Mouse (Mus musculus) brain, embryonic 18.5 days (tissue): Measurements from ENCODE around the gene Rptor.

Experiments used
- DNase-seq: peaks from one replicate; pipeline ENCODE4 v3.0.0-alpha.2; 2012; ENCODE audit warnings: low read depth, low spot score

Rptor gene

DNA sequence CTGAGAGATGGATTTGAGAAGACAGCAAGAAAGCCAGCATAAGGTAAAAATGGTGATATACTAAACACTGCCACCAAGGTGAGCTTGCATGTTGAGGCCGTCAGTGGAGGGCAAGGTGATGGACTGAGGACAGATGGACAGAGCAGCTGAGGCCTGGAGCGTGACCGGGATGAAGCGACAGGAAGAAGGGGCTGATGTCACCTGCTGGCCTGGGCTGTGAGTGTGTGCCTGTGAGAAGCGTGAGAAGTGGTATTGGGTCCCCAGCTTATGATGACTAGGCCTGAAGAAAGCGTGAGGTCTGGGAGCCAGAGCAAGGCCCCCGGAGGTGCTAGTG lies 130.9 kb downstream of the Rptor start:
- no peak for DNase-seq

DNA sequence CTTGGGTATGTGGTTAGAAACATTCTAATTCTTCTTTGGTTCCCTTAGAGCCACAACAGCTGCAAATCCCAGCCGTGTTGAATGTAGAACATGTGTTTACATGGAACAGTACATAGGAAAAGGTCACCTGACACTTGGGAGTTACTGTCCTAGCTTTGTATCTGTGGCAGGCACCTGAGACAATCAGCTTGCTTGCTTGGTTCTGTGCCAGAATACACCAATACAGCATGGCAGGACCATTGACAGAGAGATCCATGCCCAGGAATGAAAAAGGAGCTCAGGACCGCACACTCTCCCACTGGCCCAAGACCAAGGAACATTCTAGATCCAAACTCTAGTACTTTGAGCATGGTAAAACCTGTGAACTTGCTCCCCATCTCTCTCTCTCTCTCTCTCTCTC lies 132.4 kb downstream of the Rptor start:
- DNase-seq: no peak

DNA sequence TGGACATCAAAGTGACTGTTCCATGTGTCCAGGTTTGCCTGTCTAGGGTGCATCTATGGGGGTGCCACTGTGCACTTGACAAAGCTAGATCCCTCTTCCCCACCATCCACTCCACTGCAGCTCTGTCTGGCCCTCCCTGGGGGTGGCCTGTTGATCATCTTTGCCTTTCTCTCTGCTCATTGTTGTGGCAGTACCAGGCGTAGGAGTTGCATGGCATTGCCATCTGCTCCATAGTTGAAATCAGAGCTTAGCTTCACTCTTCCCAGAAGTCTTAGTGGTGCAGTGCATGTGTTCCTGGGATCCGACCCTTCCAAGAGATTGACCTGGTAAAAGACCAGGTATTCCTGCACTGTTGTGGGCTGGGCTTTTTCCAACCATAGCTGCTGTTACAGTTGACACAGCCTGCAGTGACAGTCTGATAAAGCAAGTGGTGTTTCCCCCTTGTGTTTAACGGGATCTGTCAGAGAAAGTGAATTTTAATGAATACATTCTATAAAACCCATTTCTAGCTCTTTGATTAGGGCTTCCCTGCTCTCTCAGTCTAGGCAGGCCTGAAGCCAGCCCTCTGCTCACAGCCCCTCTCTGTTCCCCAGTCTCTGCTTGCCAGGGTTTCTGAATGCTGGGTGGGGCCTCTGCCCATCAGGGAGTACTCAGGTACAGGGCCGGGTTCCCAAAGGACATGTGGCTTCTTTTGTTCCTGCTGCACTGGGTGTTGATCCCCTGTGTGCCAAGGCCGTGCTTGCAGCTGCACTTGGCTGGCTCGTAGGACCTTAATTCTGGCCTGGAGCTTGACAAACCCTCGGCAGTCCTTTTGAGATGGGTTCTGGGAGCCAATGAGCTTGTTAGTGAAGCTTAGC lies 136.5 kb downstream of the Rptor start:
- peak; percentile 26 for DNase-seq

DNA sequence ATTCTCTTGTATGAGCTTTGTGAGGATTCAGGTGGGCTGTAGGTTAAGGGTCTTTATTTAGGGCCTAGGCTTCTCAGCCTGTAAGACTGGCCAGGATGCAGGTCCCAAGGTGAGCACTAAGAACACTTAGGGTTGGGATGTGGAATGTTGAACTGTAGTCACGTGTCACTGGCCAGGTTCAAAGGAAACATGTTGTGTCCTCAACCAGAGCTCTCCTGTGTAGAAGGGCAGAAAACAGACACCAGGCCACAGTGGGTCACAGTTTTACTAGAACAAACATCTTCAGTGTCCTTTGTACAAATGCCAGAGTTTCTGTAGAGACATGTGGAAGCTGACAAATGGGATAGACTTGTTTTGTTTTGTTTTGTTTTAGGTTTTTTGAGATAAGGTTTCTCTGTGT lies 138.7 kb downstream of the Rptor start:
- no peak for DNase-seq

DNA sequence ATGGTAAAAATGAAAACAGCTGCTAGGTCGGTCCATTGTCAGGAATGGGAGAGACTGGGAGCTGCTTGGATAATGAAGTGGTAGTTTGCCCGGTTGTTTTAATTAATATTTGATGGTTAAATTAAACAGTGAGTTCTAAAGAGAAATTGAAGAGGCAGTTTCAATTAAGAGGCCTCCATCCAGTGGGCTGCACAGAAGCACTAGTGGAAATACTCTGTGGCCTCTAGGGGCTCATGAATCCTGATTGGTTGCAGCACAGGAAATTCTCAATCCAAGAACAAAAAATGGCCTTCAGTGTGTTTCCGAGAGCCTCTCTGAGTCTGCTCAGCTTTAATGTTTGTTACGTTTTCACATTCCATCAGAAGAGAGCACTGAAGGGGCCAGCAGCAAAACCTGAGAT lies 141.7 kb downstream of the Rptor start:
- DNase-seq: no peak

DNA sequence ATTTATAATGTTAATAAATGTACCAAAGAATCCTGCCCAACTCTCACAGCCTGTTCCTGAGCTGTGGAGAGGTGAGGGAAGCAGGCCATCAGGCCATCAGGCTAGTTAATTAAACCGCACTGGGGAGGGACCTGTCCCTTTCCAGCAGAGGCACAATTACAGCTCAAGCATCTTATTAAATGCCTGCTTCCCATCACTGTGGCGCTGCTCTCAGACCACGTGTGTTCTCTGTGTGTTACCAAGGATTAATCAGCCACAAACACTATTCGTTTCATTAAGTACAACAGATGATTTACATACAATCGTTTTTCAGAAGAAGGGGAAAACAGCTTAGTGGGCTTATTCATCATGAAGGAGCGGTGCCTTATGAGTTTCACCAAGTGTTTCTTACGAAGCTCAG lies 142.6 kb downstream of the Rptor start:
- DNase-seq: no peak

DNA sequence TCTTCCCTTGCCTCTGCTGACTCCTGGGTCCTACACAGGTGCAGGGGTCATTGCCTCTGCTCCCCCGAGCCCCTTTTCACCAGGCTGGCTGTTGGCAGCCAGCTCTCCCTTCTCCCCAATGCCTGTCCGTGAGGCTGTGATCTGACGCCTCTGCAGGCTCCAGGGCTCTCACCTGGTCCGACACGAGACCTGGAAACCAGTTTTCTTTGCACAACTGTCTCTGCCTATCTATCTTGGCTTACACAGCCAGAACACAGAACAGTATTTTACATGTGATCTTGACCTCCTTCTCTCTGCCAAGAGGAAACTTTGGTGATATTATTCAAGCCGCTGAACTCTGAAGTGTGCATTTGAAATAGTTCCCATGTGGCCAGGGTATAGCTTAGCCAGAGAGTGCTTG lies 151.8 kb downstream of the Rptor start:
- no peak for DNase-seq

DNA sequence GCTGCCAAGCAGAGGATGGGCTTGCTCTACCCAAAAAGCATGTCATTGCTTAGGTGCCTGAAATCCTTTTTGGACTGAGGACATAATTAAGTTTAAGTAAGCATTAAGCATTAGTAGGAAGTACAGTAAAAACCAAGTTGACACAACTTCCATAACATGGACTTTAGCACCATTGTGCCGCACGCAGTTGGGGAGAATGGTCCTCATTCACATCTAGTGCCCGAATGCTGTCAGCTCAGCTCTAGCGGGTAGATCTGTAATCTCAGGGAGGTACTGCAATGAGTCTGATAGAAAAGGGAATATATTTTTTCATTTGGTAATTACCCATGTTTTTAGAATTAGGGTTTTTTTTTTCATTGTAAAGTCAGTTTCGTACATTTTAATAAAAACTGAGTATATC lies 155.5 kb downstream of the Rptor start:
- DNase-seq: no peak

DNA sequence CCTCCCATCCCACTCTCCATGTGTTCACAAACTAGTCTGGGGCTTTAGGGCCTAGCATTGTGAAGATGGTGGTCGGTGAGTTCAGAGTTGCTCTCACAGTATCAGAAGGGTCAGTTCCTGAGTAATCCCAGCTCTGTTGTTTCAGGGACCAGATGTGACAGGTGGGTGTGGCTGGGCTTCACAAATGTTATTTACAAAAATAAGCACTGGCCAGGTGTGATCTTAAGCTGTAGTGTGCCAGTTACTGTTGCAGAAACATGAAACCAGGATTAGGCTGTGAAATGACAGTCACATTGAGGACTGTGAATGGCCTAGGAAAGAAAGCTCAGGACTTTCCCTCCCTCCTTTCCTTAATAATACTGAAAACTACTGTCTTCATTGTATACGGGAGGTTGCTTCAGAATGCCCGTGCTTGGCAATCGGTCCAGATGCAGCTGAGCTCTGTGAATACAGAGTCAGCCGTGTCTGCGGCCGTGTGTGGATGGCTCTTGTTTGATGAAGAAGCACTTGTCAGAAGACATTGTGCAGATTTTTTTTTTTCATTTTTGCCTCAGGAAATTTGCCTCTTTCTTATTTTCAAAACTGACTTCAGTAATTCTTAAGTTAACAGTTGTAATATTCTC lies 156.1 kb downstream of the Rptor start:
- DNase-seq: no peak

DNA sequence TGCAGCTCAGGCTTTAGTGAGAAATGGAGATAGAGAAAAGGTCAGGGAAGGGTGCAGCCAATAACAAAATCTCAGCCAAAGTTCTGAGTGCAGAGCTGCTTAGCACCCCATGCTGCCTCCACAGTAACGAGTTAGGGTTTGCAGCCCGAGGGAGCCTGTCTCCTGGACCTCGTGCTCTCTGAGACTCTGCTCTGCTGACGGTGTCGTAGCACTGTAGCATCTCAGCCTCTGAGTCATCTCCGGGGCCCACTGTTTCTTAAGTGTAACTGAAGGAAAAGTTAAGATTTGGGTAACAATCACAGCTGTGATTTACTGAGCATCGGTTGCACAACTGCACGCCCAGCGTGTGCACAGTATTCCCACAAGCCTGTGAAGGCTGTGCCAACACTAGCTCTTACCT lies 160.2 kb downstream of the Rptor start:
- DNase-seq: no peak

DNA sequence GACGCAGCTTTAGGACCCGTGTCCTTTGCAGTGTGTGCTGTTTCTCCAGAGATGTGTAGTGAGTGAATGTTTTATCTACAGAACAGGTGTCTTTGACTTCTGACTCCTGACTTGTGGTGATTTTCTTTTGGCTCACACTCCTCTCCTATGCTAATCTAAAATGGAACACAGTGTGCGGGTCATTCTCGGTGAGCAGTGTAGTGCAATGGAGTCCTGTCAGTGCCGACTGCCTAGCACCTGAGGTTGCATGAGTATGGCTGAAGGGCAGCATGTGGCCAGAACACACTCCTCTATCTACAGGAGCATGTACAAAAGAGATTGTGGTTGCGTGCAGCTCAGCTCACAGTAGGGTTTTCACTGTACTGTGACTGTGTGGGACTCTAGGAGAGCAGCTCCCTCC lies 163.3 kb downstream of the Rptor start:
- DNase-seq: no peak

DNA sequence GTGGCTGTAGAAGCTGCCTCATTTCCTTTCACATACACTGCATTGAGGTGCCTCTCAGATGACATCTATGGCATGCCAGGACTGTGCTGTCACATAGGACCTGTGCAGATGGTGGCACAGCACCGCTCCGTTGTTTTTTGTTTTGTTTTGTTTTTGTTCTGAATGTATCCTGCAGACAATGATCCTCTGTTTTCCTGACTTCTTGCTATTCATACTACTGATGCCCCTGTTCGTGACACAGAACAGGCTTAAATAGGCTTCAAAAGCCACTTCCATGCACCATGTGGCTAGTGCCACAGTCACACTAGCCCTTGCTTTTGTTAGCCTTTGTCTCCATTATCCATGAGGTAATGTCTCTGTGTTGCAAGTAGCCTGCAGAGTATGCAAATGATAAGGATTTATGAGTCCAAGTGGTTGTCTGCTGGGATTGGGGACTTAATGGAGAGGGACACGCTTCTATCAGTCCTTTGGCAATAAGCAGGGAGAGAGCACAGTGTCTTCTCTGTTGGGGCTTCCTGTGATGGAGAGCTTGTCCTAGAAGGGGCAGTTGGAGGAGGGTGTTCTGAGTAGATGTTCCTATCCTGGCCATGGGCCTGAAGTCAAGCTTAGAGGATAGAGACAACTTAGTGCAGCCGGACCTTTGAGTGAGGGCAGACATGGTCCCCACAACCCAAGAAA lies 164.2 kb downstream of the Rptor start:
- DNase-seq: no peak

DNA sequence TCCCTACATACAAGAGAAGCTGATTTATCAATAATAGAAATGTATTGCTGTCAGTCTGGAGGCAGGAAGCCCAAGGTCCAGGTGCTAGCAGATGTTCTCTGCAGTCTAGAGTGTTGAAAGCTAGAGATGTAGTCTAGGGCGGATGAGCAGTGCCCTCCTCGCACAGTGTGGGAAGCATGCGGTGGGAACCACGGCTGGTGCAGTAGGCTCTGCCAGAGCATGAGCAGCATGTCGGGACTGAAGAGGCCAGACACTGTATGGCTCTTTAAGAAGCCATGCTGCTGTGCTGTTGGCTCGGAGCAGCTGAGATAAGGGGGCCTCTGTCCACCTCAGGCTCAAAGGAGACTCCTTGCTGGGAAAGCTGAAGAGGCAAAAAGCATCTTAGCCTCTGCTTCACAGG lies 164.8 kb downstream of the Rptor start:
- no peak for DNase-seq

DNA sequence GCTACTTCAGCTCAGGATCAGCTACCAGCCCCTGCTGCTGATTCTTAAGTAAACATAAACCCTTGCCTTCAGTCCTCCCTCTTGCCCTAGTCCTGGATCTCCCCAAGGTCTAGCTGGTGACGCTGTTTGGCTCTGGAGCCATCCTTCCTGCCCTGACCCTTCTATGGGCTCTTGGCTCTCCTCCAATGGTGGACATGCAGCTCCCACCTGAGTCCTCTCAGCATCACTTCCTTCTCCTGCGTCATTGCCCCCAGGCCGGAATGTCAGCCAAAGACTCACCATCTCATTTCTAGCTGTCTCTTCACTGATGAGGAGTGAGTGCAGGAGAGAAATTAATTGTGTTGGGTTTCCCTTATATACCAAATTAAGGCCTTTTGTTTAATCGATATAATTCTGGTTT lies 165.8 kb downstream of the Rptor start:
- DNase-seq: no peak

DNA sequence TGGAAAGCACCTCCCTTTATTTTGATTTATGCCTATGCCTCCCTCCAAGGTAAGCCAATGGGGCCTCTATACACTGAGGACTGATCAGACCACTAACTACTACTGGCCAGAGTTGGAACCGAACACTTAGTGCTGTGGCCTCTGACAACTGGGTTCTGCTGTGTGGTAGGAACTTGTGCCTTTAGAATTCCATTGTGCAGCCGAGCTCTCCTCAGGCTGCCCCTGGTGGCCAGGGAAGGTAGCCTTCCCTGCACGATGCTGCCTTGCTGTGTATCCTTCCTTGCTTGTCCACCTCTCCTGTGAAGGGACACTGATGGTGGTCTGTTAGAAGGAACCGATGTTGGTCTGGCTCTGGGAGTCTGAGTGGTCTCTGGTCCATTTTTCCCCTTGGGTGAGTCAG lies 167.0 kb downstream of the Rptor start:
- DNase-seq: no peak

DNA sequence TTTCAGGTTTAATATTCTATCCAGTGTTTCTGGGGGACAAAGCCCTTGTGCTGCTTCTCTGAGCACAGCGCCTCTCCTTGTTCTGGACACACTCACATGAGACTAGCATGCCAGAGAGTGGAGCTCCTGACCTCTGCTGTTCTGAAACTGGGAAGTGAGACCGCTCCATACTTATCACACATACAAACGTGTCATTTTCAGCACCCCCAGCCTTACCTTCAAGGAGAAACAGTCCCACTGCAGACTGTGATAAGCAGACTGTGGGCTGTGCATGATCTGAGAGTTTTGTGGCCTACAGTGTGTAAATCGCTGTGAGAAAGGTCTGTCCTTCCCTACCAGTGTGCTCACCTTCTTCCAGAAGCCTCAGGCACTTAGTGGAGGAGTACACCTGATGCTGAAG lies 168.3 kb downstream of the Rptor start:
- no peak for DNase-seq

DNA sequence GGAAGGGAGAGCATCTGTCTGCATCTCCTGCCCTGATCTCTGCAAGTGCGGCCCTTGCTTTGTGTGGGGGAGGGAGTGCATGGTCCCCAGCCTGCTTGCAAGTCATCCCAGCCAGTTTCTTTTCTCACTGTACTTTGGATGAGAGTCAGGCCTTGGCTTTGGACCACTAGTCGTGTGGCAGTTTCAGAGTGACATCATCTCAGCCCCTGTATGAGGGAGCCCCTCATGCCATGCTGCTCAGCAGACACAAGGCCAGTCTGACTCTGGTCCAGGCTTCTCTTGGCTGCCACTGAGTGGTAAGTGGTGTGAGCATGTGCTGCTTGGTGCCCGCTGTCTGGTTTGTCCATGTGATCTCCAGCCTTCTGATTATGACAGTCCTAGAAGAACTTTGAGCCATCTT lies 170.2 kb downstream of the Rptor start:
- DNase-seq: peak; percentile 55

DNA sequence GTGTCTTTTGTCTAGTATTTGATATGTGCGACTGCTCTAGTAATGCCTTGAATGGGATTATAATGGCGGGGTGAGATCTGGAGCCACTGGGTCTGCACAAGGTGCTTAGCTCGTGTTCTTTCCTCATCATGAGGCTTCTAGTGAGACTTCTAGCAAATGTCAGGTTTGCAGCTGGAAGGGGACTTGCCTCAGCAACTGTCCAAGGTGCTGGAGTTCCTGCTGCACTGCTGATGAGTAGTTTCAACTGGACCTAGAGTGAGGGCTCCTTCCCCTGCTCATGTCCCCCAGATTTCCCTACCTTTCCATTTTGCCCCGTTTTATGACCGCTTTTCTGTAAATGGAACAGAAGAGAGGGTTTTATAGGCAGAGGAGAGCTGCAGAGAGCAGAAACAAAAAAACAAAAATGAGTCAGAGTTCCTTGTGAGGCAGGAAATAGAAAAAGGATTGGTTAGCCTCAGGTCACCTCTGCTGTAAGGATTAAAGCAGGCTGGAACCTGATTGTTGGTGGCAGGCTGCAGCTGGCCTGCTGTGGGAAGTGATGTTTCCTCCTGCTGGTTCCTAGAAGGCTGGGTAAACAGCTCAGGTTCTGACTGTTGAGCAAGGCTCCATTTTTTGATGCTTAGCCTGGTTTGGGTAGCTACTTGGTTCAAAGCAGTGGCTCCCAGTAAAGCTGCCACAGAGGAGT lies 172.5 kb downstream of the Rptor start:
- no peak for DNase-seq

DNA sequence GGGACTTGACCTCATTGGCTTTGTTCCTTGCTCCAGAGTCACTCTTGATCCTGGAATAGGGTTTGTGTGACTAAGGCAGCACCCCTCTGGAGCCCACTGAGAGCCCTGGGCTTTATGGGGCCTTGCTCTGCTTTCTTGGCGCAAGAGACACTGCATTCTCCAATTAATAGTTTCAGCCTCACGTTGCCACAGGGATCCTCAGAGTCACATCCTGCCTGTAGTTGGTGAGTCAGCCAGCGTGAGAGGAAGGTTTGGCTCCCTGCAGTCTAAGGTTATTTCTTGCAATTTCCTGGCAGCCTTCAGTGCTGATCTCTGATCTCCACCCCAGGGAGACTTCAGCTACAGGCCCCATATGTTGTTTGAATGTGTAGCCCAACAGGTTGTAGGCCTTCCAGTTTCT lies 174.5 kb downstream of the Rptor start:
- no peak for DNase-seq

DNA sequence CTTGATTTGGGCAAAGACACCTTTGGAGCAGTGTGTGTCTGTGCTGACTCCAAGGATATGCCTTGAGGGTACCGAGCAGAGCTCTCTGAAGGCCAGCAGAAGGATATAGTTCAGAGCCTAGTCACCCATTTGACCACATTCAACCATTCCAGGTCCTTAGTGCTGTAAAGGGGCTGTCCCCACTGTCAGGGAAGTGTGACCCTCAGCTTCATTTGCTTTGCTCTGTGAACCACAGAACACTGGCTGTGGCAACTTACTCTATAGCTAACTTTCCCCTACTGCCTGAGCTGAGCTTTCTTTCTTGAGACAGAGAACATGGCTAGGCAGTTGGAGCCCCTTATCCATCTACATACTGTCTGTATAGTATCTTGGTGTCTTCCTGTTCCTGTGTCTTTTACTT lies 175.2 kb downstream of the Rptor start:
- DNase-seq: no peak

DNA sequence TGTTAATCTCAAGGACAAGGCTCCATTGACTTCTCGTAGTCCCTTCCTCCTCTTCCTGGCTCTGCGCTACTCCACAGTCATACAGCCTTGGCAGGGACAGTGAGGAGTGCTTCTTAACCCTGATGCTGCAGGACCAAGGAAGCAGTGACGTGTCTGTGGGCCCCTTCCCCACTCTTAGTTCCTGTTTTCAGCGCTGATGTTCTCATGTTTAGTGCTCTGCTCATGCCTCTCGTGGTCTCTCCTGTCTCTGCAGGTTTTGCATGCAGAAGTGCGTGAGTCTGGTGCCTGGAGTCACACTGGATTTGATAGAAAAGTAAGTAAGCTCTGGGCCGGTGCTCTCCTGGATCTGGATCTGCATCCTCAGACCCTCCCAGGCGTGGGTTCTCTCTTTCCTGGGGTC lies 177.6 kb downstream of the Rptor start:
- no peak for DNase-seq

DNA sequence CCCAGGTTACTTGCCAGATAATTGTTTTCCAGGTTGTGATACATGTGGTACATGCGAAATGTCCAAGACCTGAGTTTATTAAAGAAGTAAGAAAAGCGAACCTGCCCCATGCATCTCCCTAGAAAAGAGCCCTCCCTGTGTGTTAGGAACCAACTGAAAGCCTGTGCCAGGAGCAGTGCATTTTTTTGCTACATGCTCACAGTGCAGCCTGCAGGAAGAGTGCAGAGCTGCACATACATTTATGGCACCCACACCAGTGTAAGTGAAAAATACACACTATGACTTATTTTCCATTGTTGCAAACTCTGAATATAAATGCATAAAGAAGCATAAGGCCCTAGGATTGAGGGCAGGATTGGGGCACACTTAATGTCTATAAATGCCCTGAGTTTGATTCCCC lies 178.5 kb downstream of the Rptor start:
- DNase-seq: no peak

DNA sequence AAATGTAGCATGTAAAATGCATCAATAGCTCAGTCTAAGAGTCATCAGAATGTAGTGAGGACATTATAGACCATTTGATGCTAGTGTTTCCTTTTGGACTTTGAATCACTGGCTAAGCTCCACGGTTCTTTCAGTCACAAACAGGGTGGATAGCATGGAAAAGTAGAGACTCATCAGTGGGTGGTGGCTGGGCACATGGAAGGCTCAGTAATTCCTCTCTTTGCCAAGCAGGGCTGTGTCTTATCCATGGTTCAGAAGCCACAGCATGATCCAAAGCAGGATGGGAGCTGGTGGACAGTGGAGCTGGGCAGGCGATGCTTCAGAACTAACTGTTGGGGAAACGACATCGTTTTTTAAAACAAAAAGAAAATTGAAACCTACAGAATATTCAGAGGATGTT lies 179.0 kb downstream of the Rptor start:
- DNase-seq: no peak
